Mouse (Mus musculus) bone marrow, adult 2 months (tissue): ENCODE results near the gene Pon1.

Source experiments
- CTCF ChIP-seq: fragments of 200-500 bp; IDR thresholded peaks from 2 replicates; pipeline ENCODE4 v1.5.1; 2011; ENCODE audit warnings: low read length, control low read depth; ENCODE audit not compliant: control insufficient read depth, insufficient read depth
- POLR2A ChIP-seq: fragments of 200-500 bp; IDR thresholded peaks from 2 replicates; pipeline ENCODE4 v1.6.1; 2011; ENCODE audit warnings: low read depth, mild to moderate bottlenecking, control low read depth, low read length, borderline replicate concordance; ENCODE audit not compliant: control insufficient read depth

DNA sequence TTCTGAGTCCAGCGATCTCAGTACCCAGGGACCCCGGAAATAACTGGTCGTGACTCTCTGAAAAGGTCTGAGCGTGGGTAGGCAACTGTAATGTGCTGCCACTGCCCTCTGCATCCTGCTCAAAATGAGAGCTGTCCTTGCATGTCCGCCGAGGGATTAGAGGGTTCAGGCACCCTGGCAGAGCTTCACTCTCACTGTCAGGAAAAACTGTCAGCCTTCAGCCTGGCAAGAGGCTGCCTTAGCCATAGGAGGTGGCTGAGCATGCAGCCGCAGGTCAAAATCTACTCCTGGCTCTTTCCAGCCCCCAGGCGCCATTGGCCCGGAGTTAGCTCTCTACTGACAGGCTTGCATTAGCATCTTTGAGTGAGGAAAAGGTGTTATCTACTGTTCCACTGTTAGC, 21.2 kb downstream of the Pon1 start:
- TF ChIP-seq POLR2A (no peak), CTCF (no peak)
